Mouse (Mus musculus) ES-E14 (cell line): Measurements from ENCODE around the gene Ccdc148.

Source experiments
- HCFC1 ChIP-seq: IDR thresholded peaks from 2 replicates; pipeline ENCODE4 v1.6.1; 2012; ENCODE audit warnings: low read length, inconsistent platforms, borderline replicate concordance; ENCODE audit not compliant: insufficient read depth
- MAFK ChIP-seq: IDR thresholded peaks from 2 replicates; pipeline ENCODE4 v1.6.1; 2014; ENCODE audit warnings: mild to moderate bottlenecking, low read depth, low read length, inconsistent platforms; ENCODE audit not compliant: insufficient read depth
- ZNF384 ChIP-seq: IDR thresholded peaks from 2 replicates; pipeline ENCODE4 v1.6.1; 2012; ENCODE audit warnings: low read depth, low read length, inconsistent platforms

DNA sequence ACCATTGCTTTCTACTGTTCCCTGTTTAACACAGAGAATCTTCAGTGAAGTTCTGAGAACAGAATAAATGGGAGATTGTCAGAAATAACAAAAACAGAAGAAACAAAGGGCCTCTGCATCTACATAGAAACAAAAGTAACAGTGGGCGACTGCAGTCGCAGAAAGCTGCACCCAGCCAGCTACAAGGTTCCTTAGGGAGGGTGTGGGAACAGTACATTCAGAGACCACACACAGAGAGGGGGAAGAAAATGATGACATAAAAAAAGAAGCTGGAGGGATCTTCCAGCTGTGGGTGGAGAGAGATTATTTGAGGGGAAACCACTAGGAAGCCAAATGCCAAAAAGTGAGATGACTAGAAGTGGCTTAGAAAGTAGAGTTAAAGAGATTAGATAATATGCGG lies 280.6 kb downstream of the Ccdc148 start:
- TF ChIP-seq MAFK (no peak), ZNF384 (no peak), HCFC1 (no peak)
